Mouse (Mus musculus) cerebellum, postnatal 4 days (tissue): ENCODE measurements at regions not wholly inside any gene's neighbourhood (a gene's known extent, or its start where the extent isn't known, plus 50 kb on each side); places are given as distances from the start of the nearest gene placed in this dataset.
"Not testable (repeated sequence)": the region's sequence is repeated elsewhere in the genome, so short reads cannot be mapped to it uniquely, and the experiment has no call there.

Experiments
- DNase-seq, 2 experiments: peaks; one replicate each; pipeline ENCODE4 v3.0.0; 2022; ENCODE audit warnings: low spot score in 2 of 2, mixed read lengths in 1 of 2

GRCm38 (mm10) chr1:48792573-48792972, 1899.9 kb upstream of the Slc39a10 start:
- no peak for DNase-seq

- DNase-seq = no peak
These were observed 1860.7 kb upstream of the Slc39a10 start for GRCm38 (mm10) chr1:48753252-48753755.

- DNase-seq = peak in 1 of 2 experiments; percentile 26
These were observed 1840.9 kb upstream of the Slc39a10 start for GRCm38 (mm10) chr1:48733580-48733979.

GRCm38 (mm10) chr1:48708606-48709005, 1816.0 kb upstream of the Slc39a10 start:
- DNase-seq = not testable (repeated sequence)
